Mouse (Mus musculus): Measurements from ENCODE around the gene Lrcol1.
A peak's percentile ranks its signal among the peaks of the same experiment; 100 is the strongest.

The Lrcol1 gene

GRCm38 (mm10) chr5:110386371-110387330 lies 42.1 kb downstream of the Lrcol1 start:
- DNase-seq (ENCODE audit: low spot score) = peak; percentile 52

GRCm38 (mm10) chr5:110387332-110387731 lies 42.8 kb downstream of the Lrcol1 start:
- no peak for DNase-seq (ENCODE audit: low spot score)

- DNase-seq (ENCODE audit: low spot score) = no peak
These were observed 46.1 kb downstream of the Lrcol1 start for GRCm38 (mm10) chr5:110390631-110391030.

- DNase-seq (ENCODE audit: low spot score) = no peak
These were observed 48.2 kb downstream of the Lrcol1 start for GRCm38 (mm10) chr5:110392727-110393126.

GRCm38 (mm10) chr5:110395006-110395661 lies 50.6 kb downstream of the Lrcol1 start:
- DNase-seq (ENCODE audit: low spot score) = no peak

GRCm38 (mm10) chr5:110401101-110401500 lies 56.6 kb downstream of the Lrcol1 start:
- no peak for DNase-seq (ENCODE audit: low spot score)

- DNase-seq (ENCODE audit: low spot score) = no peak
These were observed 58.0 kb downstream of the Lrcol1 start for GRCm38 (mm10) chr5:110402557-110402956.

GRCm38 (mm10) chr5:110403931-110404330 lies 59.4 kb downstream of the Lrcol1 start:
- DNase-seq (ENCODE audit: low spot score) = no peak
